Mouse (Mus musculus) bone marrow, adult 2 months (tissue): ENCODE data around the gene Myrip.

Experiments used
- CTCF ChIP-seq: fragments of 200-500 bp; IDR thresholded peaks from 2 replicates; pipeline ENCODE4 v1.5.1; 2011; ENCODE audit warnings: low read length, control low read depth; ENCODE audit not compliant: control insufficient read depth, insufficient read depth
- POLR2A ChIP-seq: fragments of 200-500 bp; IDR thresholded peaks from 2 replicates; pipeline ENCODE4 v1.6.1; 2011; ENCODE audit warnings: low read depth, mild to moderate bottlenecking, control low read depth, low read length, borderline replicate concordance; ENCODE audit not compliant: control insufficient read depth

DNA sequence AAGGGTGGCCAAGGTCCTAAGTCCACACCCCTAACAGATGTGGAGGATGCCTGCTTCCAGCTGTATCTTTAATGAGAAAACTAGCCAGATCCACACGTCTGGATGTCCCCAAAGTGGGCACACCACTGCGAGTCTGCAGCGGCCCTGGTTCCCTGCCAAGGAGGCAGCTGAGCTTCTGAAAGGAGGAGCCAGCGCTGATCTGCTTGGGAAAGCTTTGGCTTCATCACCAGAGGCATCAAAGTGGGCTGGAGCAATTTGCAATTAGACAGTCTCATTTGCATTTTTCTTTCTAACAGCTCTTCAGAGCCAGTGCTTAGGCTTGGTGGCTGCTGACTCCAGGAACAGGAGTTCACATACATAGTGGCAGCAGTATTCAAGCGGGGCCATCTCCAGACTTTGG is 37.3 kb upstream of the Myrip start:
- TF ChIP-seq CTCF (no peak), POLR2A (no peak)
